Mouse (Mus musculus) urinary bladder, postnatal 10 days (tissue): ENCODE data around the gene 1700017D01Rik.

Source experiments
- DNase-seq: peaks from one replicate; pipeline ENCODE4 v3.0.0; 2022; ENCODE audit warnings: low spot score

The 1700017D01Rik gene

GRCm38 (mm10) chr19:11048009-11048408 lies 82.7 kb downstream of the 1700017D01Rik start:
- no peak for DNase-seq
